Mouse (Mus musculus): Measurements from ENCODE around the gene Zfp93. TPM values are rescaled to one million over a fixed set of nuclear protein-coding genes. Genes with fewer than 3 reads are reported as not detected.

Zfp93 gene
- polyA plus RNA-seq, 1 experiment from 2014 or later, result 10.7 TPM

DNA sequence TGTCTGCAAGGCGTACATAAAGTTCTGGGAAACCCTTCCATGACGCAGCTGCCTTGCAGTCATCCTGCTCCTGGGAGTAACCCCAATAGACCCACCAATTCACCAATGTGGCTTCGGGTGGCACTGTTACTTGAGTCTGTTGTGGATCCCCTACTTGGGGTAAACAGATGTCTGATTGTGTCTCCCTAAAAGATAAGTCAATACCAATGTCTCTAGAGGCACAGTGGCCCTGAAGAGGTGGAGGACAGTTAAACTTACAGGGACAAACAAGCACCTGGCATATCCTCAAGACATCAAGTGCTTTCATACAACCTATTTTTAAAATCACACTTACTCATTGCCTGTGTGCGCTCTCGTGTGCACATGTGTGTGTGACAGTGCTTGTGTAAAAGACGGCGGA, 25.2 kb downstream of the Zfp93 start:
- H3K36me3 ChIP-seq, result peaks cover 71% of the 10 kb centered on the region

DNA sequence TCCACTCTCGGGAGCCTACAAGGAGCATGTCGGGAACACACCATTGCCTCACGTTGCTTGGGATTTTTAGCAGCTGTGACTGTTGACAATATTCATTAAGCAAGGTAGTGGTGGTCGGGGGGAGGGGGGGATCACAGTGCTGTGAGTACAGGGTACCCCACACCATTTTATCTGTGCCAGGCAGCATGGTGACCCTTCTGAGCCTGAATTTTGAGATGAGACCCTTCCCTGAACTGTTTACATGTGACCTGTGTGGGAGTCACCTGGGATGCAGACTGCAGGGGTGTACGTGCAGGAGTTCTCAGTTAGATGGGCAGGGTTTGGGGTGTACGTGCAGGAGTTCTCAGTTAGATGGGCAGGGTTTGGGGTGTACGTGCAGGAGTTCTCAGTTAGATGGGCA, 26.2 kb downstream of the Zfp93 start:
- H3K4me1 ChIP-seq, result peaks cover 24% of the 10 kb centered on the region
- no peak overlapping the region for H3K4me3 ChIP-seq (replicated peaks)
- WGBS, result 93% methylated on average over 7 of the region's 7 CpGs
- no peak overlapping the region for H3K27ac ChIP-seq
- no peaks in the 10 kb centered on the region for H3K9me3 ChIP-seq (replicated peaks)
- no peaks in the 10 kb centered on the region for H3K27me3 ChIP-seq
- no peak for ATAC-seq (replicated peaks; ENCODE audit: low FRiP score)
- H3K9ac ChIP-seq, result no peak overlapping the region
- H3K36me3 ChIP-seq, result peaks cover 61% of the 10 kb centered on the region
- no peak overlapping the region for H3K4me2 ChIP-seq

More for the DNA sequence above, 25.2 kb downstream of the Zfp93 start:
- Histone ChIP-seq H3K4me3 (replicated peaks) (no peak overlapping the region), H3K4me2 (no peak overlapping the region), H3K27me3 (no peaks in the 10 kb centered on the region), H3K9me3 (replicated peaks) (no peaks in the 10 kb centered on the region), H3K27ac (no peak overlapping the region), H3K4me1 (peaks cover 17% of the 10 kb centered on the region), H3K9ac (no peak overlapping the region)
- 97% methylated on average over 7 of the region's 7 CpGs for WGBS
- no peak for ATAC-seq (replicated peaks; ENCODE audit: low FRiP score)

DNA sequence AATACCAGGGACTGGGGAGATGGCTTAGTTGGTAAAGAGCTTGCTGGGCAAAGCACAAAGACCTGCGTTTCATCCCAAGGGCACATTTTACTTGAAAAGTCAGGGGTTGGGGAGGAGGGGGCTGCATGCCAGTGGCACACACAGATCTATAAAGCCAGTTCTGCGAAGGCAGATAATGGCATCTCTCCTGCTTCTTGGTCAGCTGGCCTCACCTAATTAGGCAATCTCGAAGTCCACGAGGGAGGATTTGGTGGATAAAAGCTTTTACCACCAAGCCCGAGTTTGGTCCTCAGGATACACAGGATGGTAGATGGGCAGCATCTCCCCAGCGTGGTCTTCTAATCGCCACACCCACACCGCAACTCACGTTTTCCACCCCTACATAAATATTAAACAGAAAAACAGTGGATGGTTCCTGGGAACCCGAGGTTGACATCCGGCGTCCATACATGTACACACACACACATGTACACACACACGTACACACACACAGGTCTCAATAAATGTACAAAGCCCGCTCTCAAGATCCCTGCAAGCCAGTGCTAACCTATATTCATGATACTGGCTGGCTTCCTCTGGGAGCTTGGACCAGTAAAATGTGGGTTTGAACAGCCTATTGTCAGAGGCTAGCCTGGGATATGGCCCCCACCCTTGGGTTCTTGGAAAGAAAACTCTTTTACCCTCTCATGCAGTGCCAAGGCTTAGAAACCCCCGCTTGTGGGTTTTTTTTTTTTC, 27.3 kb downstream of the Zfp93 start:
- peaks cover 24% of the 10 kb centered on the region for H3K4me1 ChIP-seq
- peak overlapping the region; percentile 89 for H3K4me2 ChIP-seq
- no peaks in the 10 kb centered on the region for H3K9me3 ChIP-seq (replicated peaks)
- H3K27ac ChIP-seq, result no peak overlapping the region
- peak overlapping the region; percentile 79 for H3K4me3 ChIP-seq (replicated peaks)
- H3K9ac ChIP-seq, result no peak overlapping the region
- 90% methylated on average over 15 of the region's 15 CpGs for WGBS
- H3K36me3 ChIP-seq, result peaks cover 60% of the 10 kb centered on the region
- H3K27me3 ChIP-seq, result no peaks in the 10 kb centered on the region
- ATAC-seq (replicated peaks; ENCODE audit: low FRiP score), result no peak

DNA sequence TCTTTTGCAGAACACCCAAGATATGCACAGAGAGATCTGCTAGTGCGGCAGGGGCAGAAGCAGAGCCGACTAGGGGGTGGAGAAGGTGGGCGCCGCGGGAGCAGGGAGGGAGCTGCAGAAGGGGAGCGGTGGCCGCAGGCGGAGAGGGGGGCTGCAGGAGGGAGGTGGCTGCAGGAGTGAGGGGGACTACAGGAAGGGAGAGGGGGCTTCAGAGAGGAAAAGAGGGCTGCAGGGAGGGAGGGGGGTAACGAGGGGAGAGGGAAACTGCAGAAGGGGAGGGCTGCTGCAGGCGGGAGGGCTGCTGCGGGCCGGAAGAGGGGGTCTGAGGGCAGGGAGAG, 28.4 kb downstream of the Zfp93 start:
- Histone ChIP-seq H3K4me3 (replicated peaks) (peak overlapping the region; percentile 79), H3K27me3 (no peaks in the 10 kb centered on the region), H3K27ac (peak overlapping the region; percentile 97), H3K9ac (peak overlapping the region; percentile 73), H3K4me2 (peak overlapping the region; percentile 89), H3K4me1 (peaks cover 24% of the 10 kb centered on the region), H3K36me3 (peaks cover 60% of the 10 kb centered on the region), H3K9me3 (replicated peaks) (no peaks in the 10 kb centered on the region)
- ATAC-seq (replicated peaks; ENCODE audit: low FRiP score), result peak; percentile 31
- 0% methylated on average over 12 of the region's 12 CpGs for WGBS

DNA sequence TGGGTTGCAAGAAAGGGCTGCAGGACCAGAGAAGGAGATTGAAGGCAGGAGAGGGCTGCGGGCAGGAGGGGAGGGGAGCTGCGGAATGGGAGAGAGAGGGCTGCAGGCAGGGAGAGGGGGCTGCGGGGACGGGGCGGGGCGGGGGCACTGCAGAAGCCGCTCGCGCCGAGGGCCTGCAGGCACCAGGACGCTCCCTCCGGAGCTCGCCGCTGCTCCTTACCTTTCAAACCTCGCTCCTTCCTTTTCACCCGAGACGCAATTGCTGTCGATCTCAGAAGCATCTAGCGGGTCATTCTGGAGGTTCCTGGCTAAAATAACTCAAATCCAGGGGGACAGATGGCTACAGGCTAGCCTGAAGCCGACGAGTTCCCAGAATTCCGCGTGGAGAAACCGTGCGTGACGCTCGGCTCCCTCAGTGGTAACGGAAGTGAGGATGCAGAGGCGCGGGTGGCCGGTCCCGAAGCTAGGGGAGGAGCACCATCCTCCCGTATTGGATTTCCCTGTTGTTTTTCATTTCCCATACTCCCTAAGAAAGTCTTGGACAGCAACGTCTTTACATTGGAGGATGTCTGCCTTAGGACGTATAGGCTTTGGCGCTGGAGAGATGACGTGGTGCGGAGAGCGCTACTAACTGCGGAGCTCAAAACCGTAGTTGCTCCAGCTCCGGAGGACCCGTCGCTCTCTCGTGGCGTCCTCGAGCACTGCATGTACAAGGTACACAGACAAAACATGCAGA, 28.9 kb downstream of the Zfp93 start:
- Histone ChIP-seq H3K9ac (peak overlapping the region; percentile 73), H3K9me3 (replicated peaks) (no peaks in the 10 kb centered on the region), H3K27me3 (no peaks in the 10 kb centered on the region), H3K4me1 (peaks cover 24% of the 10 kb centered on the region), H3K4me3 (replicated peaks) (peak overlapping the region; percentile 79), H3K27ac (peak overlapping the region; percentile 97), H3K4me2 (peak overlapping the region; percentile 89), H3K36me3 (peaks cover 57% of the 10 kb centered on the region)
- WGBS, result under 1% methylated on average over 47 of the region's 47 CpGs
- ATAC-seq (replicated peaks; ENCODE audit: low FRiP score), result peak; percentile 87

DNA sequence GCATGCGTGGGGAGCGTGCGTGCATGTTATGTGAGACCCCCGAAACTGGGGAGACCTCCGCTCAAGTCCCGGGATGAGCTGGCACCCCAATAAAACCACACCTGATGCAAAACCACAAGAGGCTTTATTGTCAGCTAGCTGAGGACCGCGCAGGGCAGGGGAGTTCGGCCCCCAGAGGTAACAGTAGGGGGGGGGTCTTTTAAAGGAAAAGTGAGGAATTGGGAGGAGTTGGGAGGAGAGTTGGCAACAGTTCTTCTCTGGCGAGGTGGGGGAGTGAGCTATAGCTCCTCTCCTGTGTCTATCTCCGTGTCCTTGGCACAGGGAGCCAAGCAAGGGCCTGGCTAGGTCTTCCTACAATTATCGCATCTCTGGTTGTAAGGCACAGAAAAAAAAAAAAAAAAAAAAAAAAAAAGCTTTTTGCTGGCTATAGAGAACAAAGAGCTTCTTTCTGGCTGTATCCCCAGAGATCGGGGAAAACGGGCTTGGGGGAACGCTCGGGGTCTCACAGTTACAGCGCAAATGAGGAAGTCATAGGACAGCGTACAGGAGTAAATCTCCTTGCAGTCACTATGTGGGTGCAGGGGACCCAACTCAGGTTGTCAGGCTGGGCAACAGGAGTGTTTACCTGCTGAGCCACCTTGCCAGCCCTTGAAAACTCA, 29.7 kb downstream of the Zfp93 start:
- Histone ChIP-seq H3K4me2 (peak overlapping the region; percentile 89), H3K9me3 (replicated peaks) (no peaks in the 10 kb centered on the region), H3K27me3 (no peaks in the 10 kb centered on the region), H3K36me3 (peaks cover 54% of the 10 kb centered on the region), H3K9ac (peak overlapping the region; percentile 52), H3K27ac (peak overlapping the region; percentile 97), H3K4me1 (peaks cover 24% of the 10 kb centered on the region), H3K4me3 (replicated peaks) (peak overlapping the region; percentile 79)
- WGBS, result under 1% methylated on average over 18 of the region's 18 CpGs
- peak; percentile 12; the same call in 1 of the 2 replicates for ATAC-seq (replicated peaks; ENCODE audit: low FRiP score)

DNA sequence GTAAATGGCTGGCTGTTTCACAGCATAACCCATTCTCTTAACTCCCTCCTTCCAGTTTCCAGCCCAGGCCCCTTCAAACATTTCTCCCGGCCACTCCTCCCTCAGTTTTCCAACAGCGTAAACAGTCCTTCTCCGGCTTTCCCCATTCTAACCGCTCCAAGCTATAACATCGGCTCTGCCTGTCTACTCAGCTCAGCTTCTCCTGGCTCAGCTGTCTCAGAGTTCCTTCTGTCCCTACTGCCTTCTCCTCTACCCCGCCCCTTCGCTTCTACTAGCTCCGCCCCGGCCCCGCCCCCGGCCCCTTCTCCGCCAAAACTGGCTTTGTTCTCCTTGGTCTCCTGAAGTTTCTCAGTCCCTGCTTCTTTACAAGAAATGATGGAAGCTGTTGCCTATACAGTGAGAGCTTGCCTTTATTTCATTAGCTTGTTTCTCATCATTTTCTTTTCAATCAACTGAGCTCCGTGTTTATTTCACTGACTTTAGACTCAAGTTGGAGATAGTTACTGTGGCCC, 30.6 kb downstream of the Zfp93 start, which contains the start of gene Zfp61:
TSS of gene Zfp61 (minus strand) at position 462 of the 512 bp plus-strand sequence.
- H3K4me1 ChIP-seq, result peaks cover 24% of the 10 kb centered on the region
- H3K9me3 ChIP-seq (replicated peaks), result no peaks in the 10 kb centered on the region
- 2% methylated on average over 13 of the region's 13 CpGs for WGBS
- peak within 1 kb of the TSS; percentile 97 for H3K27ac ChIP-seq
- peak within 1 kb of the TSS; percentile 79 for H3K4me3 ChIP-seq (replicated peaks)
- H3K9ac ChIP-seq, result peak within 1 kb of the TSS; percentile 52
- peak within 1 kb of the TSS; percentile 89 for H3K4me2 ChIP-seq
- peak; percentile 79 for ATAC-seq (replicated peaks; ENCODE audit: low FRiP score)
- no peaks in the 10 kb centered on the region for H3K27me3 ChIP-seq
- peaks cover 47% of the 10 kb centered on the region for H3K36me3 ChIP-seq

DNA sequence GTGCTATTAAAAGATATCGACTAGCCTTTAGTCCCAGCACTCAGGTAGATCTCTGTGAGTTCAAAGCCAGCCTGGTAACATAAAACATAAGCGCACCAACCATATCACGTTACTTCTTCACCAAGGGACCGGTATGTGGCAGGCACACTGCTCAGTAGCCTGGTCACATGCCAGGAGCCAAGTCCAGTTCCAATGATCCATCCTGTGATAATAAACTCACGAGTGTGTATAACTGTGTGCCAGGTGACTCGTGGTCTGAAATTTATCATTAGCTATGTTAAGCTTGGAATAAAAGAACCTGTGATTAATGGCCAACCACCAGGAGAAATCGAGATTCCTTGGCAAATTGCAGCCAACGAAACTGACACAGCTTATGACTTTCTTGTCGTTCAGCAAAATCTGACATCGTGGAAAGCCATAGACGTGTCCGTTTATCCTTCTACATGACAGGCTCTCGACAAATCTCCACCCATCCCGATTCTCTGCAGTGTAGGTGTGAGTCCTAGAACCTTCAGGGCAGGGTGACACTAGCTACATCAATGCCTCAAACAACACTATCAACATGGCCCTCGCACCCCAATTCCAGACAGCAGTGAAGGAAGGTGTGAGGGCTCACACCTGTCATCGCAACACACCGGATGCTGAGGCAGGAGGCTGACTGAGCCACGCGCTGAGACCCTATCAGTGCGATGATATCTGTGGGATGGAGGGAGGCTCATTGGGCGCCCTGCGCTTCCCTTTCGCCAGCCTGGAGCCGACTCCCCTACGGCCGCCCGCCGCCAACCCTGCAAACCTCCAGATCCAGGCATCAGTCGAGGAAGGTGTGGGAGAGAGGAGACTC, 45.7 kb downstream of the Zfp93 start:
- H3K27me3 ChIP-seq, result 0 out of 2 replicates have a peak, but pooled peaks cover 3% of the 10 kb centered on the region
- peak overlapping the region; percentile 76 for H3K27ac ChIP-seq
- H3K4me1 ChIP-seq, result peaks cover 12% of the 10 kb centered on the region
- peaks cover 21% of the 10 kb centered on the region for H3K36me3 ChIP-seq
- no peak for ATAC-seq (replicated peaks; ENCODE audit: low FRiP score)
- peak overlapping the region; percentile 66 for H3K4me3 ChIP-seq (replicated peaks)
- peak overlapping the region; percentile 85 for H3K4me2 ChIP-seq
- 27% methylated on average over 29 of the region's 29 CpGs for WGBS
- no peaks in the 10 kb centered on the region for H3K9me3 ChIP-seq (replicated peaks)
- H3K9ac ChIP-seq, result peak overlapping the region; percentile 68

DNA sequence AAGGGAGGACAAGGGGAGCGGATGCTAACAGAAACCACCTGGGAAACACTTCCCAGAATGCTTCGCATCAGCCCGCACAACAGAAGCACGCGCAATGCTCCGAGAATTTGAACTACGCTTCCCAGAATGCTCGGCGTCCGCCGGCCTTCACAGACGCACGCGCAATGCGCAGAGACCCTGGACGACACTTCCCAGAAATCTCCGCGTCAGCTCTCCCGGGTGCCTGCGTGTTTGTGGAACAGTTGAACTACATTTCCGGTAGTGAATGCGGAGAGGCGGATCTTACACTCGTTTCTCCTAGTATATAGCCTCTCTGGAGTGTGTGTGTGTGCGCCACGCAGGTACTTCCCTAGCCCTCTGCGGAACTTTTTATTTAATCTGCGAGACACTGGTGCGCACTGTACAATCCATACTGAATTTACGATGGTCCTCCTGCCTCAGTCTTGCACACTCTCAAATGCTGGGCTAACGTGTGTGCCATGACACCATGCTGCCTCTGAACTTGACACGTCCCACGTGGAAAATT, 46.4 kb downstream of the Zfp93 start, which contains the start of gene Zfp94:
TSS of gene Zfp94 (minus strand) at position 100 of the 526 bp plus-strand sequence.
- H3K27ac ChIP-seq, result peak within 1 kb of the TSS; percentile 89
- H3K4me1 ChIP-seq, result peaks cover 12% of the 10 kb centered on the region
- peak; percentile 96 for ATAC-seq (replicated peaks; ENCODE audit: low FRiP score)
- 1% methylated on average over 33 of the region's 33 CpGs for WGBS
- peak within 1 kb of the TSS; percentile 85 for H3K4me2 ChIP-seq
- H3K36me3 ChIP-seq, result peaks cover 14% of the 10 kb centered on the region
- H3K9ac ChIP-seq, result peak within 1 kb of the TSS; percentile 68
- H3K4me3 ChIP-seq (replicated peaks), result peak within 1 kb of the TSS; percentile 66
- 0 out of 2 replicates have a peak, but pooled peaks cover 3% of the 10 kb centered on the region for H3K27me3 ChIP-seq
- no peaks in the 10 kb centered on the region for H3K9me3 ChIP-seq (replicated peaks)

DNA sequence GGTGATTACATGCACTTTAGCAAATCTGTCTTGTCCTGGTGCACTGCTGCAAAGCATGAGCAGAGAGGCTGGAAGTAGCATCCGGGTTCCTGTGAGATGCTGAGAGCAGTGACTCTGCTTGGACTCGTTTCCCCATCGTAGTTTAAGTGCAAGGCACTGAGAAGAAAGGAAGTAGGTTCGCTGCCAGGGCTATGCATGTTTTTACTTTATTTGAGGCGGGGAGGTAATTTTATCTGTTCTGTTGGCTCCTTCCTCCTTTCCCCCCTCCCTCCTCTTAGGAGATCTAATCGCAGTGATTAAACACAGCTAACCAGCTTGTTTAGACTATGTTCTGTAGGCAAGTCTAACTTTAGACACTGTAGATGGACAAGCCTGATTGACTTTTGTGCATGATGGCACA, 48.7 kb downstream of the Zfp93 start:
- no peak overlapping the region for H3K27ac ChIP-seq
- no peak overlapping the region for H3K9ac ChIP-seq
- WGBS, result 51% methylated on average over 6 of the region's 6 CpGs
- no peaks in the 10 kb centered on the region for H3K36me3 ChIP-seq
- no peaks in the 10 kb centered on the region for H3K9me3 ChIP-seq (replicated peaks)
- H3K4me2 ChIP-seq, result no peak overlapping the region
- no peak overlapping the region for H3K4me3 ChIP-seq (replicated peaks)
- peaks cover 12% of the 10 kb centered on the region for H3K4me1 ChIP-seq
- ATAC-seq (replicated peaks; ENCODE audit: low FRiP score), result no peak
- H3K27me3 ChIP-seq, result 0 out of 2 replicates have a peak, but pooled peaks cover 3% of the 10 kb centered on the region

DNA sequence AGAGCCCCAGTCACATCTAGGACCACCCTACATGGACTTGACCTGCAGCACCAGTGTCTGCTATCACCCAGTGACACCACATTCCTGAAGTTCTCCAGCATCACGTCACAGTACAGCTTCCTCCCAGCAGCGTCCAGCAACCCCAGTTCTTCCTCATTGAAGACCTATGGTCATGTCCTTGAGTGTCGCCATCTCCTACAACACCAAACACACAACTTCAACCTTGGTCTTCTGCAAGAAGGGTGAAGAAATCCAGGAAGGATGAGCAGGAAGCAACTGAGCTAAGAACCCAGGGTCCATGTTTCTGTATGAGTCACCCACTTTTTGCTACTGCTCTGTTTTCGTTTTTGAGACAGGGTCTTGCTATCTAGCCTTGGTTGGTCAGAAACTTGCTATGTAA, 52.4 kb downstream of the Zfp93 start:
- Histone ChIP-seq H3K27ac (no peak overlapping the region), H3K4me1 (peaks cover 10% of the 10 kb centered on the region), H3K9me3 (replicated peaks) (peaks cover 7% of the 10 kb centered on the region), H3K27me3 (peaks cover 3% of the 10 kb centered on the region; the same call in 1 of the 2 replicates), H3K9ac (no peak overlapping the region), H3K4me3 (replicated peaks) (no peak overlapping the region), H3K4me2 (no peak overlapping the region), H3K36me3 (no peaks in the 10 kb centered on the region)
- 78% methylated on average over 4 of the region's 4 CpGs for WGBS
- no peak for ATAC-seq (replicated peaks; ENCODE audit: low FRiP score)
